Mouse (Mus musculus) erythroblast, adult 5-6 weeks (primary cell): ENCODE data around the gene Pik3r2. TPM values are rescaled to one million over a fixed set of nuclear protein-coding genes. Genes with fewer than 3 reads are reported as not detected.
"Not testable (repeated sequence)": the region's sequence is repeated elsewhere in the genome, so short reads cannot be mapped to it uniquely, and the experiment has no call there.

Source experiments
- ATAC-seq: replicated peaks from 2 replicates; pipeline ENCODE4 v1.8.0; 2016; ENCODE audit warnings: moderate number of reproducible peaks, mild to moderate bottlenecking, moderate TSS enrichment, inconsistent platforms; ENCODE audit not compliant: poor library complexity, low FRiP score, severe bottlenecking
- total RNA-seq, 2 experiments: library from RNA; stranded (forward) in 1 of 2; stranded (reverse) in 1 of 2; fragments of 150-400 nt in 1 of 2; fragments of 200-764, 138-1000 nt in 1 of 2; gene quantifications; 2 replicates each; pipeline versions ENCODE4 v1.2.3 to v1.2.4; 2015 to 2017; ENCODE audit warnings: low replicate concordance in 2 of 2

Gene Pik3r2
- total RNA-seq (2015; ENCODE audit: low replicate concordance) (4.8 and 12.1 TPM in 2 replicates), total RNA-seq (2017; ENCODE audit: low replicate concordance) (5.9 and 6.3 TPM in 2 replicates)

DNA sequence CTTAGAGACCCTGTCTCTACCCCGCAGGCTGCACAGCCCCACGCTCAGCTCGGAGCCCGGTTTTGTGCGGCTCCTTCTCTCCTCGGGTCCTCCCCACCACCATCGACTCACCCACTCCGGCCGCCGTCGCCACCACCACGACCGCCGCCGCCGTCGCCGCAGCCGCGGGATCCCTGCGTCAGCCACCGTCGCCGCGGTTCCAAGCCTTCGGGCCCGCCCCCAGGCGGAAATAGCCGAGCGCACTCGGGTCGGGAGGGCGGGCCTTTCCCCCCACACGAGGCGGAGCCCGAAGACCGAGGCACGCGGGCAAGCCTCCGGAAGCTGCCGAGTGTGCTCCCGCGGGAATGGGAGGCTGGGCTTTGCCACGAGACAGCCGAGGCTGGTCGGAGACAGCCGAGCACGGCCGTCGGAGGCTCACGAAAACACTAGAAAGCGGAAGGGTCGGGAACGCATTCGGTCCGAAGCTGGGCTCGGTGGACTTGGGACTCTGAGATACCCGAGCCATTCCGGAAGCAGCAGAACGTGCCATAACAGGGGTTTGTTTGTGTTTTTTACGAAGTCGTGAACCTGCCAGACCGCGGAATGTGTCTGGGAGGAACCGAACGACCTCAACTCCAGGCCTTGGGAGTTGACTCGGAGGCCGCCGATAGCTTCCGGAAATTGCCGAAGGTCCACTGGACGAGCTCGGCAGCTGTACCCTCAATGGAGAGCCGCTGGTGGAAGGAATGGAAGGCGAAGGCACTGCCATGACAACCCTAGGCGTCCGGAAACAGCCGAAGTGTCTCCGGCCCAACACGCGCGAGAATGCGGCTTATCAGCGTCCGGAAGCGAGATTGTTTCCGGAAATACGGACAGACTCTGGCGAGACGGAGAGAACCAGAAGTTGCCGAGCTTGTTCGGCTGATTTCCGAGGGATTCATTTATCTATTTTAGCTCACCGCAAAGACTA lies at the start of gene Pik3r2:
Pik3r2 (minus strand) TSS at position 218 of the 949 bp plus-strand sequence.
- peak; percentile 71 for ATAC-seq

DNA sequence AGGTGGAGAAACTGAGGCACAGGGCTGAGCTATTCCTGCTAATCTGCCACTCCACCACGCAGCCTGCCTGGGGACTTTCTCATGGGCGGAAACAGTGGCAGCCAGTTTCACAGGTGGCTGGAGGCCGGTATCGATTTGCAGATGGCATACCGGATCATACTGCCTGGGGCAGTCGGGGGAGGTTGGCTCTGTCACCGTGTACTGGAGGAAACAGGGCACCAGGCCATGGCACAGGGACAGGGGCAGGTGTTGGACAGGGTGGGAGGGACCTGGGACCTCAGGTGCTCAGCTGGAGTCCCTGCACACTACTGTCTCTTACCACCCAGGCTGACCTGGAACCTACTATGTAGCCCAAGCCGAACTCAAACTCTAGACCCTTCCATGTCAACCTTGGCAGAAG lies 49.3 kb upstream of the Pik3r2 start:
- no peak for ATAC-seq

DNA sequence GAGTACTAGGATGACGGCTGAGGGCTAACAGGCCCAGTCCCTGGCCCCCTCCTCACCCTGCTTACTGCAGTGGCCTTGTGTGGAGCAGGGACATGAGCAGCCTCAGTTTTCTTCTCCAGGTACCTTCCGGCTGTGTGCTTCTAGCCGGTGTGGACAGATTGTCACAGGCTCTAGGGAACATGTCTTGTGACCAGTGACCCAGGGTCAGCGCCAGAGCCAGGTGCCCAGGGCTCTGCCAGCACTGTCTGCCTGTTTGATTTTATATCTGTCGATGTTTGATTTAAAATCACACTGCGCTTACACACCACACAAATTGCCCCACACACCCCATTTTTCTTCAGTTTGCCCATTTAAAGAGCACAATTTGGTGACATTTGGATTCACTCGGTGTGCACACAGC lies 47.3 kb upstream of the Pik3r2 start:
- ATAC-seq = no peak

DNA sequence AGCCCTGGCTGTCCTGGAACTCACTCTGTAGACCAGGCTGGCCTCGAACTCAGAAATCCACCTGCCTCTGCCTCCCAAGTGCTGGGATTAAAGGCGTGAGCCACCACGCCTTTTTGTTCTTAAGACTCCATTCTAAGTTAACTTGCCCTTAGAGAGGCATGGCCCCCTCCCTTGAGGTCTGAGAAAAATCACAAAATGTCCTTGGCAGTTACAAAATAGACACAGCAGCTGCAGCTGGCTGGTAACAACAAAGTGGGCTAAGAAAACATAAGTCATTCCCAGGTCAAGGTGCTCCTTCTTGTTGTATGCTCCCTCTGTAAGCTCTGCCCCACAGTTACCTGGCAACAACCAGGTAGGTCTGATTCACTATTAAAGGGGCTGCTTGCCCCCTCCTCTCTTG lies 46.1 kb upstream of the Pik3r2 start:
- ATAC-seq = not testable (repeated sequence)

DNA sequence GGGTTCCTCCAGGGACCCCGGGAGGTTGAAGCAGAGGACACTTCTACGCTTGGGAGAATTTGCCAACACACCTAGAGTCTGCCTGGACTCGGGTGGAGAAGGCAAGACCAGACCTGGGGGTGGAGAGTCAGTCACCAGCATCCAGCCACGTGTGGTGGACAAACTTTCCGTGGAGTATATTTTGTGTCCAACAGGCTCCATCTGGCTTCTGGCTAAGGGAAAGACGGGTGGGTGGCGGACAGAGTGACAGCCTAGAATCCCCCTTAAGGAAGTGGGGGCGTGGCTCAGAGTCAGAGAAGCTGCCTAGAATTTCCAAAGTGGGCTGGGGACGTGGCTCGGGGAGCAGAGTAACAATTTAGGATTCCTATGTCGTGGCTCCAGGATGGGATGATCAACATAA lies 45.5 kb upstream of the Pik3r2 start:
- peak; percentile 18; the same call in 1 of the 2 replicates for ATAC-seq

DNA sequence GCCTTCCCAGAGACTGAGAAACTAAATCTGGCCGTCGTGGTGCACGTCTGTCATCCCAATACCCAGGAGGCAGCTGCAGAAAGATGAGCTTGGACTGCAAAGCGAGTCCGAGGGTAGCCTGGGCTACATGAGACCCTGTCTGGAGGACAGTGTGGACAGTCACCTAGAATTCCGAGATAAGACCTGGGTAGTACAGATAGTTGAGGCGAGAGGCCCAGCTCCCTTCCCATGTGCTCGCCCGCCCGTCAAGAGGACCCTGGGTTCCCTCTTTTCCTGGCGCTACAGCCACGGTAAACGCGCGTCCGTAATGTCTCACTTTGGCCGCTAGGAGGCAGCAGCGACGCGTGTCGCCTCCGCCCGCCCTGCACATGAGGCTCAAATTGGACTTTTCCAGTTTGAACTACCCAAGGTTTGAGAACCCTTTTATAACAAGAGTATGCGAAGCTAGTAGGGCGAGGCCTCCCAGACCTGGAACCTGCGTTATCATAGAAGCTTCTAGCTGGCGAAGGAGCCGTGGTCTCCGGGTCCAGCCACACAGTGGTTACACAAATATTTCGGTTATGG lies 45.0 kb upstream of the Pik3r2 start:
- ATAC-seq = peak; percentile 84

DNA sequence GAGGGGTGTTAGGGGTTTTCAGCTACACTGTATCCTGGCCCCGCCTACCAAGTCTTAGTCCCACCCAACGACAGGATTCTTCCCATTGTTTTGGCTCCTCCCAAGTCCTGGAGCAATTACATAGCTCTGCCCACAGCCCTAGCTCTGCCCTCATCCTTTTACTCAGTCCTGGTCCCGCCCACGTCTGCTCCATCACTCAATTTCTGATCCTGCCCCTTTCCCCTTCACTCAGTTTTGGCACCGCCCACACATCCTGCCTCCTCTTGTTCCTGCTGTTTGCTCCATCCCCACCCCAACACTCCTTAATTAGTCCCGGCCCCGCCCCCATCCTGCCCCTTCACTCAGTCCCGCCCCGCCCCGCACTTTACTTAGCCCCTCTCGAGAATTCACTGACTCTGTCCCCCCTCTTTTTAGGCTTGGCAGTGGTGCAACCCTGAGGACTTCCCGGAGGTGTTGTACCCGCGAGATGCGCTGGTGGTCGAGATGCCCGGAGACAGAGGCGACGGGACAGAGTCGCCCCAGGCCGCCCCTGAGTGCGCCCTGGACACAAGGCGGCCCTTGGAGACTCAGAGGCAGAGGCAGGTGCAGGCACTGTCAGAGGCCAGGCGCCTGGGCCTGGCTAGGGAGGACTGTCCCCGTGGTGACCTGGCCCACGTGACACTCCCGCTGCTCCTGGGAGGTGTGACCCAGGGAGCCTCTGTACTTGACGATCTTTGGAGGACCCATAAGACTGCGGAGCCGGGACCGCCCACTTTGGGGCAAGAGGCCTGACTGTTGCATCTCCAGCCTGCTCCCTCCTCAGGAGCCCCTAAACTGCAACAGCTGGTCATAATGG lies 43.8 kb upstream of the Pik3r2 start:
- no peak for ATAC-seq

DNA sequence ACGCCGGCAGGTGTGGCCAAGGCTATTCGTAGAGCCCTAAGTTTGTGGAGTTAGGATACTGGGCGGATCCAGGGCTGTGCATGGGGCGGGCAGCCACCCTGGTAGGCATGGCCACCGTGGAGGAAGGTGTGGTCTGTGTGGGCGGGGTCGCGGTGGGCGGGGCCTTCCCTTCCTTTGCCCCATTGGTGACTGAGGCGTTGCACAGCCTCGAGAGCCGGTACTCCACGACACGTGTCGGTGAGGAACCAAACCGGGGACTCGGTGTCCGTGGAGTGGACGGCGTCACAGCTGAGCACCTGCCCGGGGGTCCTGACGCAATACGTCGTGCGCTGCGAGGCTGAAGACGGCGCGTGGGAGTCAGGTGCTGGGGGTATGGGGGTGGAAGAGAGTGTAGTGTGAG lies 40.2 kb upstream of the Pik3r2 start:
- no peak for ATAC-seq

DNA sequence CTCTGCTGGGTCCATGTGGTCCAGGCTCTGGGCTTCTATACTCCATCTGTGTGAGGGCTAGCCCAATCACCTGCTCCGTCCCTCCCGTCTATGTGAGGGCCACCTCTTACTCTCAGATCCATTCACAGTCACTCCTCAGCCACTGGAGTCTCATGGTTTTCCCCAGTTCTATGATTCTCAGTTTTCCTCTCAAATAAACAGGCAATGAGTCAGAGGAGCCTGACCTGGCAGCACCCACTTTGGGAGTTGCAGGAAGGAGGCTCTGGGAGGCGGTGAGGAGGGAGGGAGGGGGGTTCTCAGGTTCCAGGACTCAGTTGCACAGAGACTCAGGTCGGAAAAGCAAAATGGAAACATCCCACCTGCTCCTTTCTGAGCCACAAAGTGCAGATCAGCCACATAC lies 36.4 kb upstream of the Pik3r2 start:
- ATAC-seq = no peak

DNA sequence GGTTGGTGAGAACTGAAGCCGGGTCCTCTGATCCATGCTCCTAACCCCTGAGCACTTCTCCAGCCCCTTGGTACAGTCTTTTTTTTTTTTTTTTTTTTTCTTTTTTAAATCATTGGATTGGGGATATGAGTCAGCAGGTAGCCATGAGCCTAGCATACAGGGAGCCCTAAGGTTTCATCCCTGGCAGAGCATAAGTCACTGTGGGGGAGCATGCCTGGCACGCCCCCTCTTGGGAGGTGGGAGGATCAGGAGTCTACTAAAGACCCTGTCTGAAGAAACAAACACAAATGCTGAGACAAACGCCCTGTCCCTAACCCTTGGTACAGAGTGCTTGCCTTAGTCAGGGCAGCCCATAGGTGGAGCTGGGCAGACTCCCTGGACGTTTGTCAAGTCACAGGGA lies 35.5 kb upstream of the Pik3r2 start:
- ATAC-seq = no peak

DNA sequence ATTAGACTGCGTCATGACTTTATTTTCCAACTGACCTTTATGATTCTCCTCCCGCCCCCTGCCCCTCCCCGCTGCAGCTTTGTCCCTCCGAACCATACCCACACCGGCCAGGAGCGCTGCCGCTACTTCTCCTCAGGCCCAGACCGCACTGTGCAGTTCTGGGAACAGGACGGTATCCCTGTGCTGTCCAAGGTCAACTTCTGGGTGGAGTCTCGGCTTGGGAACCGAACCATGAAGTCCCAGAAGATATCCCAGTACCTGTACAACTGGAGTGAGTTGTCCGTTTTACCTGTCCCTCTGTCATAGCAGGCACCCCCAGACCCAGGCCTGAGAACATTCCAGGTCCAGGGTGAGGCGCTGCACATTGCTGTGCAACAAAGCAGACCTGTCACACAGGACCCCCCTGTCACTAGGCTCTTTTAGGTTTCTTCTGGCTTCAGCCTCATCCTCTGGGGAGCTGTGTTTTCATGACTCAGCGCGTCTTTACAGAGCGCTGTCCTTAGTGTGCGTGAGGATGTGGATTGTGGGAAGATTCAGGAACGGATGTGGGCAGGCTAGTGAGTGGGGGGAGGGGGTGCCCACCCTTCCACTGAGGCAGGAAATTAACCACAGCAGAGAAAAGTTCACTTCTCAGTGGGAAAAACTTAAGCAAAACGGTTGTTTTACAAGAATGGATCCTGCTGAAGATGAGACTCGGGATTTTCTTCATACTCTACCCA lies 34.6 kb upstream of the Pik3r2 start:
- no peak for ATAC-seq

DNA sequence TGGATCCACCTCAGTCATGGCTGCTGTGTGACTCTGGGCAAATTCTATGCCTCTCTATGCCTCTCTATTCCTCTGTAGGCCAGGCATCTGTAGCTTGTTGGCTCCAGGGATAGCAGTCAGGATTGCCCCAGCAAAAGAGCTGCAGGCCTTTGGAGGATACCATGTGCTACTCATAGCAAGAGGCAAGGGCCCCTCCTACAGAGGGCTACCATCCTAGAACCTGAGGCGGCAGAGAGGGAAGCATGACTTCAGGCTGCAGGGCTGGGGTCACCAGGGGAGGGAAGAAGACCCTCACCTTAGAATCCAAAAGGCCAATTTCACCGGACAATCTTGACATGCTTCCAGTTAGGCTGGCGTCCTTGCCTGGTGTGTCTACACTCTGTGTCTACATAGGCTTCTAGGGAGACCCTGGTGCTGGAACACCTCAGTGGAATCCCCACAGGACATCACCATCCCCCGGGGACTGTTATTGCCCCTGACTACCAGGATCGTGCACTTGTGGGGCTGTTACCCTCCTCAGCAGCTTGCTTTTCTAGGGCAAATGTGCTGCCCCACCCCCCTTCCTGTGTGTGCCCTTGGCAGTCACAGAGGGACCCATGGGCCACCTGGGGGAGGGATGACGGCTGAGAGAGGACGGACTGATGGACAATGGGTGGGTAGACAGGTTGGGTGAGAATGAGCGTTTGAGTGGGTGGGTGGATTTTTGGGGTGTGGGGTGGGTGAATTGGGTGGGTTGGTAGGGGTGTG lies 32.6 kb upstream of the Pik3r2 start:
- no peak for ATAC-seq

DNA sequence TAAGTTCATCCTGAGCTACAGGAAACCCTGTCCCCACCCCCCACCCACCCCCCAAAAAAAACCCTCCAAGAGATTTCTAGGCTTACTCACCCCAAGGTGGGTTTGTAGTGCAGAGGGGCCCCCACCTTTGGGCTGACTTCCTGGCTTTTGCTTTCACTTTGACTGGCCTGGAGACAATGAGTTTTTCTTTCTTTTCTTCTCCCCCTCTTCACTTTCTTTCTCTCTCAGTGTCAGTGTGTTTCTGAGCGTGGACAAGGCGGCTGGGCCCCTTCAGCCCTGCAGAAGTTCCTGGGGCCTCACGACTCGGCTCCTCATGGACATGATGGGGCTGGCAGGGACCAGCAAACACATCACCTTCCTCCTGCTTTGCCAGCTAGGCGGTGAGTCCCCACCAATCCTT lies 31.7 kb upstream of the Pik3r2 start, which contains the start of gene Il12rb1:
Il12rb1 (plus strand) TSS at position 211 of the 400 bp plus-strand sequence.
- no peak for ATAC-seq

DNA sequence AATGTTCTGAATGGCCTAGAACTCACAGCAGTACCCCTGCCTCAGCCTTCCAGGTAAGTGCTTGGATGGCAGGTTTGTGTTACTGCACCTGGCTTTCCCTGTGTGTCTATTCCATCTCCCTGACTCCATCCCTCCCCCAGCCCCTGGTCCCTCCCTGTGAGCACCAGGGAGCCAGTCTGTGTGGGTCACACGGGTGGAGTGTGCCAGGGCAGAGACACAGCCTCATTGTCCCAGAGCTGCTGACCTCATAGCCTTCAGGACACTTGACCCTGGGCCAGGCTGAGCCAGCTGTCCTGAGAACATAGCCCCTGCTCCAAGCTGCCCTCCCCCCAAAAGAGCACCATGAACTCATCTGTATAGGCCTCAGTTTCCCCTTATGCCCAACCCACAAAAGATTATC lies 30.8 kb upstream of the Pik3r2 start:
- no peak for ATAC-seq

DNA sequence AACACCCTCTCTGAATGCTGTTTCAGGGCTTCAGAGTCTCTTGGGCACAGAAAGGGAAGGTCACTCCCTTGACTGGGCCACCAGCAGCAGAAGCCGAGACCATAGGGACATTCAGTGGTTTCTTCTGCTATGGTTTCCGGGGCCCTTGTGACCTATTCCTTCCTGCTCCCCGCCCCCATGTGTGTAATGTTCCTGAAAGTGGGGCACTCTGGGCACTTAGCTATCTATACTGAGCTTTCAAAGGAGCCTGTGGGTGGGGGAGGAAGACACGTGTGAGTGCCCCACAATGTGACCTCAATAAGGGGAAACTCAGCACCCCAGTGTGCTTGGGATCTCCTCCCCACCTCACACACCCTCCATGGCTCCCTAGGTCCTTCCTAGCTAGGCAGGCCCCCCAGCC lies 30.0 kb upstream of the Pik3r2 start:
- ATAC-seq = no peak

DNA sequence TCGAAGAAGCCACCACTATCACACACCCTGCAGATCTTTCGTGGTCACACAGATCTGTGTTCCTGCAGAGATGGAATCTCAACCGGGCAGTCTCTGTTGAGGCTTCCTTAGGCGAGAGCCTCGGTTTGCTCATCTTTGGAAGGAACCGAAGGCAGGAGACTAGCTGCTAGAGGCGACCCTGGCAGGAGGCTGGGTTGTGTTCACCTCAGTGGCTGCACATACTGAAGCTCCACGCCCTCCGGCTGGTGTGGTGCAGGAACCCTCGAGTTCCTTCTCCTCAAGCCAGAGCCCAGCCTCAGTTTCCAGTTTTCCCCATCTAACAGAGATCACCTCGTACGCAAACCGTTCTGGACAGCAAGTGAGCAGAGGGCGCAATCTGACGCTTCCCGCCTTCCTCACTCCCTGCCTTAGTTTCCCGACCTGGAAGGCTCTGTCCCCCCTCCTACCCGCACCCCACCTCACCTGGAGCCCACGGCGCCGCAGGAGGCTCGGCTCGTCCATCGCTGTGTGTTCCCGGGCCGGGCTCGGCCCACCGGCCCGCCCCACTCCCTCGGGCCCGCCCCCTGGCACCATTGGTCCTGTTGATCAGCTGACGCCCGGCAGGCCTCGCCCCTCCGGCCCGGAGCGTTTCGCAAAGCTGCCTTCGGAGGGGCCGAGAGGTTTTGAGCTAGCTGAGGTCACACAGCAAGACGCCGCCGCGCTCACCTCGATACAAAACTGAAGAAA lies 28.1 kb upstream of the Pik3r2 start, which contains the start of gene Mast3:
Mast3 (minus strand) TSS at position 574 of the 726 bp plus-strand sequence.
- ATAC-seq = peak; percentile 90

DNA sequence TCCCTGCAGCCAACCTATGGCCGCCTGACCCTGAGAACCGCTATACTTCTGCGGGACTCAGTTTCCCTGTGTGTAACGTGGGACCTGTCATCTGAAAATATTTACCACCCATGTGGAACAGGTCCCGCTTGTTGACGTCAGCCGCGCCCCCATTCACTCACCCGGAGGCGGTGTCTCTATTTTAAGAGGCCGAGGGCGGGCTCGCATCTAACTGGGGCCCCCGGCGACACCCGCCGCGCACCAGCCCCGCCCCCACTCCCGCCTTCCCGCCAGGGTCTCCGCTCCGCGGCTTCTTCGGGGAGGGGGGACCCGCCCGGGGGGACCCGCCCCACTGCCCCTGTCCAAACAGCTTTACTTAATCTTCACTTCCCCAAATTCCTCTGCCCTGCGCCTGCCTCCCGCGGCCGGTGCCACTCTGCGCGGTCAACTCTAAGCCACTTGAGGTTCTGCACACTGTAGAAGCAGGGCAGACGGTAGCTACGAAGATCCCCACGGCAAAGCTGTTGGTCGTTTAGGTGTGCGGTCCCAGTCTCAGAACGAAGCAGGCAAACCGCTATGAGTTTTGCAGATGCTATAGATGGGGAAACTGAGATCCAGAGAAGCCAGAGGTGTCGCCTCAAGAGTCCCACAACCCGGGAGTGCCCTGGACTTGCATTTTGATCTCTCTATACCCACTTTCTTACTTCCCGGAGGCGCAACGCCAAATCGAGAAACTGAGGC lies 27.4 kb upstream of the Pik3r2 start:
- ATAC-seq = no peak
